Mouse (Mus musculus): ENCODE measurements around the gene Efhd1. TPM values are rescaled to one million over a fixed set of nuclear protein-coding genes. Genes with fewer than 3 reads are reported as not detected.
A peak's percentile ranks its signal among the peaks of the same experiment; 100 is the strongest.

Gene Efhd1
- polyA plus RNA-seq (2012; rRNA removed): 61.8 and 65.7 TPM in 2 replicates

DNA sequence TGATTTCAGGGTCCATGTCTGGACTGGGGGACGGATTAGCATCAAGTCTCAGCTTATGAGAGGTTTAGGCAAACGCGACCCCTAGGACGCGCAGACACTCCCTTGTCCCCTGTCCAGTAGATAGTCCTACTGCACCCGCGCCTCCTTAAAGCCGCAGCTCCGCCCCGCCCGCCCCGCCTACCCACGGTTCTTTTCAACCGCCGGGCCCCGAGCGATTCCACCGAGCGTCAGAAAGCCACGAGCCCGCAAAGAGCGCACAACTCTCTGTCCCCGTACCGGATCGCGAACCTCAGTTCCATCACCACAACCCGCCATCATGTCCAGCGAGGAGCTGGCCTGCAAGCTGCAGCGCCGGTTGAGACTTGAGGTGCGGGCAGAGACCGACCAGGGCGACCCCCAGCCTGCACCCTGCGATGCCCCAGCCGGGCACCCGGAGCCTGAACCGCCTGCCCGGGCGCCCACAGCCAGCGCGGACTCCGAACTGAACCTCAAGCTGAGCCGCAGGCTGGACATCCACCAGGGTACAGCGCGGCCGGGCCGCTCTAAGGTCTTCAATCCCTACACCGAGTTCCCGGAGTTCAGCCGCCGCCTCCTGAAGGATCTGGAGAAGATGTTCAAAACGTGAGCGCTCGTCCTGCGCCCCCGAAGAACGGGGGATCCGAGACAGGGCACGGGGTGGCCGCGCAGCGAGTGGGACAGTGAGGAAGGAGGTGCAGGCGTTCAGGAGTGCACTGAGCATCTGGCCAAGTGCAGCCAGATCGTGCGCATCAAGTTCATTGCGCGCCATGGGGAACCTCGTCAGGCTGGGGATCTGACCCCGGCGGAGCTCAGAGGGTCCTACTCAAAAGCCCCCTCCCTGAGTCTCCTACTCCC, at the start of gene Efhd1:
Gene Efhd1, plus strand, starts transcription at position 230 of the 873 bp plus-strand sequence.
- Histone ChIP-seq H3K4me1 (ENCODE audit: control insufficient read depth, insufficient read depth, low read length) (no peaks in the 10 kb centered on the region; the same call in 1 of the 2 replicates), H3K4me3 (replicated peaks; ENCODE audit: insufficient read depth, low read depth, low read length) (peak within 1 kb of the TSS; percentile 47), H3K27me3 (ENCODE audit: control insufficient read depth, insufficient read depth, low read length) (no peaks in the 10 kb centered on the region; the same call in 1 of the 2 replicates), H3K27ac (ENCODE audit: insufficient read depth, low read length) (no peak within 1 kb of the TSS)
- TF ChIP-seq CTCF (IDR thresholded peaks at IDR 0.05; ENCODE audit: borderline replicate concordance, insufficient read depth, low read depth, low read length) (no peak), POLR2A (IDR thresholded peaks at IDR 0.05; ENCODE audit: borderline replicate concordance, insufficient read depth, low read length) (no peak)
- DNase-seq: peak; percentile 14 to 28
- WGBS: under 1% methylated on average over 70 of the region's 70 CpGs

- TF ChIP-seq POLR2A (IDR thresholded peaks at IDR 0.05; ENCODE audit: borderline replicate concordance, insufficient read depth, low read length) (no peak), CTCF (IDR thresholded peaks at IDR 0.05; ENCODE audit: borderline replicate concordance, insufficient read depth, low read depth, low read length) (no peak)
- Histone ChIP-seq H3K4me3 (replicated peaks; ENCODE audit: insufficient read depth, low read depth, low read length) (peak overlapping the region; percentile 100), H3K27me3 (ENCODE audit: control insufficient read depth, insufficient read depth, low read length) (no peaks in the 10 kb centered on the region), H3K27ac (ENCODE audit: insufficient read depth, low read length) (no peak overlapping the region), H3K4me1 (ENCODE audit: control insufficient read depth, insufficient read depth, low read length) (no peaks in the 10 kb centered on the region; the same call in 1 of the 2 replicates)
- WGBS: 18% methylated on average over 4 of the region's 4 CpGs
- no peak for DNase-seq
These were observed 49.4 kb upstream of the Efhd1 start for GRCm38 (mm10) chr1:87214748-87215147.

DNA sequence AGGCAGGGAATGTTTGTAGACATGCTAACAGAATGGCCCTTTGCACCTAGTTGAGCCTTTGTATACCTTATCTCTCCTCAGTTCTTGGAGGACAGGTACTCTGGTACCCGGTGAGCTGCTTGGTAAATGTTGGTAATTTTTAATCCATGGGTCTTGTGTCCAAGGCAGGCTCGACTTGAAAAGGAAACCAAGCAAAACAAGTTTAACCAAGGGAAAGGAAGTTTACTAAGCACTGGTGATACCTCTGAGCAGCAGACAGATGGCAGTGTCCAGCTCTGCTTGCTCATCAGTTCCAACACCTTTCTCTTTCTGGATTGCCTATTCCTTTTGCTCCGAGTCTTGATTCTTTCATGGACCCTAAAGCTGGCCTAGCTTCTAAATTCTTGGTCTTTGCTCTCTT, 46.2 kb upstream of the Efhd1 start:
- no peaks in the 10 kb centered on the region for H3K27me3 ChIP-seq (ENCODE audit: control insufficient read depth, insufficient read depth, low read length)
- no peak overlapping the region for H3K27ac ChIP-seq (ENCODE audit: insufficient read depth, low read length)
- TF ChIP-seq POLR2A (IDR thresholded peaks at IDR 0.05; ENCODE audit: borderline replicate concordance, insufficient read depth, low read length) (no peak), CTCF (IDR thresholded peaks at IDR 0.05; ENCODE audit: borderline replicate concordance, insufficient read depth, low read depth, low read length) (peak; percentile 61)
- no peaks in the 10 kb centered on the region; the same call in 1 of the 2 replicates for H3K4me1 ChIP-seq (ENCODE audit: control insufficient read depth, insufficient read depth, low read length)
- DNase-seq: peak in 1 of 2 experiments; percentile 23
- H3K4me3 ChIP-seq (replicated peaks; ENCODE audit: insufficient read depth, low read depth, low read length): no peak overlapping the region
- WGBS: 35% methylated on average over 3 of the region's 3 CpGs

GRCm38 (mm10) chr1:87225739-87226138, 38.4 kb upstream of the Efhd1 start:
- no peak overlapping the region for H3K27ac ChIP-seq (ENCODE audit: insufficient read depth, low read length)
- DNase-seq: no peak
- TF ChIP-seq POLR2A (IDR thresholded peaks at IDR 0.05; ENCODE audit: borderline replicate concordance, insufficient read depth, low read length): no peak
- no peak for TF ChIP-seq CTCF (IDR thresholded peaks at IDR 0.05; ENCODE audit: borderline replicate concordance, insufficient read depth, low read depth, low read length)
- peaks cover 20% of the 10 kb centered on the region for H3K4me1 ChIP-seq (ENCODE audit: control insufficient read depth, insufficient read depth, low read length)
- 94% methylated on average over 8 of the region's 8 CpGs for WGBS
- no peak overlapping the region for H3K4me3 ChIP-seq (replicated peaks; ENCODE audit: insufficient read depth, low read depth, low read length)
- H3K27me3 ChIP-seq (ENCODE audit: control insufficient read depth, insufficient read depth, low read length): no peaks in the 10 kb centered on the region

- Histone ChIP-seq H3K4me1 (ENCODE audit: control insufficient read depth, insufficient read depth, low read length) (peaks cover 20% of the 10 kb centered on the region), H3K27me3 (ENCODE audit: control insufficient read depth, insufficient read depth, low read length) (no peaks in the 10 kb centered on the region), H3K4me3 (replicated peaks; ENCODE audit: insufficient read depth, low read depth, low read length) (no peak overlapping the region), H3K27ac (ENCODE audit: insufficient read depth, low read length) (no peak overlapping the region)
- TF ChIP-seq POLR2A (IDR thresholded peaks at IDR 0.05; ENCODE audit: borderline replicate concordance, insufficient read depth, low read length): no peak
- TF ChIP-seq CTCF (IDR thresholded peaks at IDR 0.05; ENCODE audit: borderline replicate concordance, insufficient read depth, low read depth, low read length): no peak
- 100% methylated on average over 1 of the region's 1 CpGs for WGBS
- peak; percentile 34 to 45 for DNase-seq
These were observed 37.6 kb upstream of the Efhd1 start for GRCm38 (mm10) chr1:87226409-87227159.

DNA sequence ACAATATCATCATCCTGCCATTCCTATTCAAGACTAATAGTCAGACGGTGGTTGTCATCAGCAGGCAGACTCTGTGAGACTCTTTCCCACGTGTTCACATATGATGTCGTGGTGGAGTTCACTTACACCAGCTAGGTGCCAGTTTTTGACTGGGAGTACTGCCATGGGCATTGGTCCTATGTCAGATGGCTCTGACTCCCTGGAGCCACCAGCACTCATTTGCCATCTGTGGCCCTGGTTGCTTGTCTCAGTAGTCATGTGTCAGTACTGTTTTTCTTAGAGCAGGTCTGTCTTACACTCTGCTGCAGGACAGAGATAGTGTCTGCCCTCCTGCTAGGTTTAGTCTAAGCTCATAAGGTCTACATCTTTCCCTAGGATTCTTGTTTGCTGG, 37.0 kb upstream of the Efhd1 start:
- TF ChIP-seq CTCF (IDR thresholded peaks at IDR 0.05; ENCODE audit: borderline replicate concordance, insufficient read depth, low read depth, low read length): no peak
- TF ChIP-seq POLR2A (IDR thresholded peaks at IDR 0.05; ENCODE audit: borderline replicate concordance, insufficient read depth, low read length): no peak
- WGBS: 15% methylated on average over 3 of the region's 3 CpGs

DNA sequence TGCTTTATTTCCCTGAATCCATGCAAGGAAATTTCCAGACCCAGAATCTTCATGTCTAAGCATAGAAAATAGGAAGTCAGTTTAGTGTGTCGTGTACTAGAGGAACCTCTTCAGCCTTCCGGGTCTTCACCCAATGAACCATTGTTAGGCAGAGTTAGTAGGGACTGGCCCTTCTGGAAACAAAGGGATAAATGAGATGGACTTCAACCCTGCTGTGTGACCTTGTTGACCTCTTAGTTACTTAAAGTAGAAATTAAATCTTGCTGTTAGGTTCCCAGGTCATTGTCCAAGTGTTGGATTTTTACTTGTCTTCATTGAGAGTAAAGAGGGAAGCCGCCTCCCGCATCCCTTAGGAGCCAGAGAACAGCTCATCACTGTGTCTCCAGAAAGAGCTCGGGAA, 33.6 kb upstream of the Efhd1 start:
- no peak overlapping the region for H3K4me3 ChIP-seq (replicated peaks; ENCODE audit: insufficient read depth, low read depth, low read length)
- no peak overlapping the region for H3K27ac ChIP-seq (ENCODE audit: insufficient read depth, low read length)
- H3K4me1 ChIP-seq (ENCODE audit: control insufficient read depth, insufficient read depth, low read length): peaks cover 20% of the 10 kb centered on the region
- DNase-seq: no peak
- no peak for TF ChIP-seq POLR2A (IDR thresholded peaks at IDR 0.05; ENCODE audit: borderline replicate concordance, insufficient read depth, low read length)
- no peak for TF ChIP-seq CTCF (IDR thresholded peaks at IDR 0.05; ENCODE audit: borderline replicate concordance, insufficient read depth, low read depth, low read length)
- no peaks in the 10 kb centered on the region for H3K27me3 ChIP-seq (ENCODE audit: control insufficient read depth, insufficient read depth, low read length)
- 83% methylated on average over 5 of the region's 5 CpGs for WGBS

More for the DNA sequence above, 37.0 kb upstream of the Efhd1 start:
- peaks cover 20% of the 10 kb centered on the region for H3K4me1 ChIP-seq (ENCODE audit: control insufficient read depth, insufficient read depth, low read length)
- DNase-seq: peak; percentile 88 to 95
- no peaks in the 10 kb centered on the region for H3K27me3 ChIP-seq (ENCODE audit: control insufficient read depth, insufficient read depth, low read length)
- peak overlapping the region; percentile 44; the same call in 1 of the 2 replicates for H3K27ac ChIP-seq (ENCODE audit: insufficient read depth, low read length)
- H3K4me3 ChIP-seq (replicated peaks; ENCODE audit: insufficient read depth, low read depth, low read length): no peak overlapping the region
